Mouse (Mus musculus): ENCODE results near the gene Akap2. TPM values are rescaled to one million over a fixed set of nuclear protein-coding genes. Genes with fewer than 3 reads are reported as not detected.

The Akap2 gene
- polyA plus RNA-seq, 1 experiment: 37.8 TPM

DNA sequence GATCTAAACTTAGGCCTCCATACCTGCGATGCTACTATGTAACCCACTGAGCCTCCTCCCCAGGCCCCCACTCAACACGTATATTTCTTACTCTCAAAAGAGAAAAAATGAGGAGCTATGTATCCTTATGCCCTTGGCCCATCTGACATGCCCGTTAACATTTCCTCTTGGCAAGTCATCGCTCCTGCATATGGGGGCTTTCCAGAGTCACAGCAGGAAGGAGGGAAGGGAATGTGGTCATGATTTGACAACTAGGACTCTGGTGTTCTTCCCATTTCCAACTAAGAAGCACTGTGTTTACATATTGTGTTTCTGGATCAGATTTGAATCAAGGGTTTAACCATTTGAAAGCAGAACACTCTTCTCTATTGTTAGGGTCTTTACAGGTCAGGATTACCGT lies 15.9 kb upstream of the Akap2 start:
- DNase-seq (ENCODE audit: low spot score): no peak

- DNase-seq (ENCODE audit: low spot score): no peak
Measured at GRCm38 (mm10) chr4:57703574-57704470, 13.6 kb upstream of the Akap2 start.

GRCm38 (mm10) chr4:57704575-57704974 lies 12.9 kb upstream of the Akap2 start:
- no peak for DNase-seq (ENCODE audit: low spot score)

GRCm38 (mm10) chr4:57715849-57716248 lies 1.6 kb upstream of the Akap2 start:
- DNase-seq (ENCODE audit: low spot score): no peak

- DNase-seq (ENCODE audit: low spot score): no peak
Measured at GRCm38 (mm10) chr4:57716735-57717134, 722 bp upstream of the Akap2 start.

GRCm38 (mm10) chr4:57719370-57719769 lies 1.9 kb downstream of the Akap2 start:
- no peak for DNase-seq (ENCODE audit: low spot score)

- DNase-seq (ENCODE audit: low spot score): no peak
Measured at GRCm38 (mm10) chr4:57720869-57721361, 3.5 kb downstream of the Akap2 start.

GRCm38 (mm10) chr4:57722296-57722695 lies 4.8 kb downstream of the Akap2 start:
- no peak for DNase-seq (ENCODE audit: low spot score)

- no peak for DNase-seq (ENCODE audit: low spot score)
Measured at GRCm38 (mm10) chr4:57723659-57724058, 6.2 kb downstream of the Akap2 start.

DNA sequence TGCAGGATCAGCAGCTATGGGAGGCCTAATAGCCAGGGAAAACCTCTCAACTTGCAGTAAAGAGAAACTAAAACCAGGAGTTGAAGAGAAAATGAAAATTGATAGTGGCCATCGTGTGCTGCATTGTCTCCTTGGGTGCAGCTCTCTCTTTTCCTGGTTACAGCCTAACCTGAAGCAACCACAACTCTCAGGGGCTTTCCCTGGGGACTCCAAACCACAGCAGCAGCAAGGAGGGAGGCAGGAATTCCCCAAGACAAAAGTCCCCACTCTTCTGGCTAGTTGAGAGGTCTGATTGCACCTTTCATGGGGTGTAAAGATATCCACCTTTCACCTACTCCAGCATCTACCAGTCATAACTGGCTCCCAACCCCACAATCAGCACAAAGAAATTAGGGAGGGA lies 8.1 kb downstream of the Akap2 start:
- no peak for DNase-seq (ENCODE audit: low spot score)

DNA sequence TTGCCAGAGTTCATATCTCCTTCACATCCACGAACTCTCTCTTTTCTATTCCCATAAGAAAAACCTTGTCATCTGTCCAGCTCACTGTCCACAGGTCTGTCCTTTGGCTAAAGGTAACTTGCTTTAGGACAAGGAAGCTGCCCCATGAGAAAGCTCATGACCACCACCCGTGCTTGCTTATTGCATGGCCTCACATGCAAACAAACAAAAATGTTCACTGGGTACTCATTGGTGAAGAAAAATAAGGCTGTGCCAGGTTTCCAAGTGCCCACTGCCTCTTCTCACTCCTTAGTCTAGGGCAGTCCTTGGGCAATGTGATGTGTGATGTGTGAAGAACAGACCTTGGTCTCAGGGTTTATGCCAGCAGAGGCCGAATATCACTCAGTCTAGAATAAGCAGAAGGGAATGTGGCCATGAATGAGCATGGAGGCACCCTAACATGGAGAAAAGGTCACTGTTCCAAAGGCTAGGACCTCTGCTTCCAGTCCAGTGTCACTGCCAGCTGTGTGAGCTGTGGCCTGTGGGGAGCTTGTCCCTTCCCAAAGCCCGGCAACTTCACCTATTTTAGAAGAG lies 11.2 kb downstream of the Akap2 start:
- no peak for DNase-seq (ENCODE audit: low spot score)

DNA sequence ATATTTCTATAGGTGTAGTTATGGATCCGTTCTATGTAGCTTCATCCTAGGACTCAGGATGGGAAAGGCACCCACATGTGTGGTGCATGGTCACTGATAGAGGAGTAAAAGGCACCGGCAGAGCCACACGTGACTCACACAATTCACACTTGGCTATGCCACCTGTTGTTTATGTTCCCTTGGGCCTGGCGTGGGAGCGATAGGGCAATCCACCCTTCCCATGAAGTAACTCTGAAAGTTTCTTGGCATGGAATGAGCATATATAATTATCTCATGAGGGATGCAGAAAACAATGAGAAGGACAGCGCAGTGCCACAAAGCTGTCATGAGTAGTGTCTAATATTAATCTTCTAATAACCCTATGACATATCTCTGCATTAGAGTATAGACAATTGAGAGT lies 12.6 kb downstream of the Akap2 start:
- DNase-seq (ENCODE audit: low spot score): no peak

DNA sequence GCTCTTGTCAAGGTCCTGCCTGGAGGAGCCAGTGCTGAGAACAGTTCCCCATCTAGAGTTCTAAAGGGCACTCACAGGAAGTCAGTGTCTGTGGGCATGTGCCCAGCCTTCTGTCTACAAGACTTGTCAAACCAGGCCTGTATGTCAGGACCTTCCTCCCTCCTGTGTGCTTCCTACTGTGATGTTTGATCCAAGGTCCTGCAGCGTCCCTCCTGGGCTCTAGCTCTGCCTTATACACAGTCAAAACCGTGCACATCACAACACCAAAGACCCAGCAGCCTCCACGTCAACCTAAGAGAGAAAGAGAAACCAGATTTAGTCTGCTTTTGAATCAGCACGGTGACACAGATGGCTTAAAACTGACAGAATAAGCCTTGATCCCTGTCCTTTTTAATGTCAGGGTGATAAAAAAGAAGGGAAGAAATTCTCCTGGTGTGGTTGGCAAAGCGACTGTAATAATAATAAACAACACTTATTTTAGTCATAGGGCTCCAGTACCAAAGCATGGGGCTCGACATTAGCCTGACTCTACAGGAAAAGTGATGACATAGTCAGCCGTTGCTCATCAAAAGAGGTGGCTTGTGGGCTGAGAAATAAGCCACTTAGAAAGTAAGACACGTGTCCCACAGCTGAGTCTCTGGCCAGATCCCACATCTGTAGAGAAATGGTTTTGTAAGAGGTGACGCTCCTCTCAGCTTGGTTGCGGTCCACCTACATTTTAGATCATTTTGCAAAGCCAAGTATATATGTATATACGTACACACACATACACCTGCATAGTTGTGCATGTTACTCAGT lies 13.5 kb downstream of the Akap2 start:
- DNase-seq (ENCODE audit: low spot score): no peak

GRCm38 (mm10) chr4:57732351-57732750 lies 14.9 kb downstream of the Akap2 start:
- no peak for DNase-seq (ENCODE audit: low spot score)

DNA sequence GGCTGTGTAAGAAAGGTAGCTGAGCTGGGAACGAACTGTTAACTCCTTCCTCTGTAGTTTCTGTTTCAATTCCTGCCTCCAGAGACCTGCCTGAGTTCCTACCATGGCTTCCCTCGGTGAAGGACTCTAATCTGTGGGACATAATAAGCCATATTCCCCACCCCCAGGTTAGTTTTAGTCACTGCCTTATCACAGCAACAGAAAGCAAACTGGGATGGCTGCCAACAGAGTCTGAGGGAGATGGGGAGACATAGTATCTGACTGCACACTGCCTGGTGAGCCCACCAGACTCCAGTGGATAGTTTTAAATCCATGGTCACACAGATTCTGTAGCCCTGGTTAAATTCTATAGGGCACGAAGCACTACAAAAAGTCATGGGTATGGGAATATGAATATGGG lies 16.0 kb downstream of the Akap2 start:
- no peak for DNase-seq (ENCODE audit: low spot score)

- DNase-seq (ENCODE audit: low spot score): no peak
Measured at GRCm38 (mm10) chr4:57735426-57735825, 18.0 kb downstream of the Akap2 start.

DNA sequence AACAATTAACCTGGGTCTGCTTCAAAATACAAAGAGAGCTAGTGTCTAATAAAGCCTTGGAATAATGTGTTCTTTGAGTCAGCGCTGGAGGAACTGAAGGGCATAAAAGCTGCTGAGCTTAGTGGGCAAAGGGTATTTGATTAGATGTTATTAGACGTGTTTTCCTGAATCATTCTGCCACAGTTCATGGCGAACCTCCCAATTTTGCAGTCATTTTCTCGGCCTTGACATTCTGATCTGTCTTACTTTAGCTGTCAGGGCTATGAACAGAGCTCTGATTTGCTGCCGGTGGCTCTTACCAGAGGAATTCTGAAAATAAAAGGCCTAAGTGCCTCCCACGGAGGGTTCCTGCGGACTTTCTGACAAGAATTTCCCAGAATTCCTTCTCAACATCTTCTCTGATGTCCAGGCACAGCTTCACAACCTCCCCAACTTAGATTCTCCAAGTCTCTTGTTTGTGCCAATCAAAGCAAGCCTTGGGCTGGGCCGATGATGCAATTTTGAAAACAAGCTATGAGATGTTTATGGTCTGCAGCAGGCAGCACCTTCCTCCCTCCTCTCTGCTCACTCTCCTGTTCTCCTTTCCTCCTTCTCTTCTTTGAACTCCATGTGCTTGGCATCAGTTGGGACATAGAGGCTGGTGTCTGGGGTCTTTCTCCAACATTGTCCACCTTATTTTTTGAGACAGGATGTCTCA lies 21.5 kb downstream of the Akap2 start:
- DNase-seq (ENCODE audit: low spot score): no peak

DNA sequence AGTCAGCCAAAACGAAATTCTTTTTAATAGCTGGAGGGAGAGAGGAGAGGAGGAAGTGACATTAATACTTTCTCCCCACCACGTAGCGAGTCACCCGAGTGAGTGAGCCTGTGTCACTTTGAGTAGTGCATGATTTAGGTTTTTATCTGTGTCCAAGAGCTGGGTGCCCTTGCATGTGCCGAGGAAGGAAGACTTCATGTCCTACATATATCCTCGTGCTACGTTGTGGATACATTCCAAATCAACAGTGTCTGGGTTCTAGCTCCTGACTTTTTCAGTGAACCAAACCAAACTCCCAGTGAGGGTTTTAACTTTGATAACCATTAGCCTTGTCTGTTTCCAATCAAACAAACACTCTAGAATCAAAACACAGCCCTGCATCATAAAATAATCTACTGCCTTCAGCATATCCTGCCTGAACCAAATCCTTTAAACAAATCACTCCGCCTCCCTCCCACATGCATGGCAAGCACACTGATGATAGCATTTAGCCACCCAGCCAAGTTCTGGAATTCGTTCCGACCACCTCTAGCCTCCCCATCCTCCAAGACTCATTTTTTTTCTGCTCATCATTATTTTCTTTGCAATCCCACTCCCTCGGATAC lies 26.0 kb downstream of the Akap2 start:
- no peak for DNase-seq (ENCODE audit: low spot score)

- no peak for DNase-seq (ENCODE audit: low spot score)
Measured at GRCm38 (mm10) chr4:57750651-57751050, 33.2 kb downstream of the Akap2 start.

DNA sequence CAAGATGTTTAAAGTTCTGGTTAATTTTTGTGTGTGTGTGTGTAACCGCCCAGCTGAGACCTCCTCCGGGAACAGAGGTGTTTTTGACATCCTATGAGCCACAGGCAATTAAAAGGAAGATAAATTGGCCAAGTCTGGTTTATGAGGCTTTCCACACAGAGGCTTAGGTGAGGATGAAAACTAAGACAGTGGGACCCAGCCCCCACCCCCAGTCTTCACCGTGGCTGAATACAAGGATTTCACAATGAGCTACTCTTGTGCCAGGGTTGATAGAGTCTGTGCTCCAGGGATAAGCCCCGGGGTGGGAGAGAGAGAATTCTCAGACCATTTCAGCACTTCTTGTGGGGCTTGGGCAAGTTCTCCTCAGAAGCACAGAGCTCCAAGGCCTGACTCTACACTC lies 33.6 kb downstream of the Akap2 start:
- no peak for DNase-seq (ENCODE audit: low spot score)

DNA sequence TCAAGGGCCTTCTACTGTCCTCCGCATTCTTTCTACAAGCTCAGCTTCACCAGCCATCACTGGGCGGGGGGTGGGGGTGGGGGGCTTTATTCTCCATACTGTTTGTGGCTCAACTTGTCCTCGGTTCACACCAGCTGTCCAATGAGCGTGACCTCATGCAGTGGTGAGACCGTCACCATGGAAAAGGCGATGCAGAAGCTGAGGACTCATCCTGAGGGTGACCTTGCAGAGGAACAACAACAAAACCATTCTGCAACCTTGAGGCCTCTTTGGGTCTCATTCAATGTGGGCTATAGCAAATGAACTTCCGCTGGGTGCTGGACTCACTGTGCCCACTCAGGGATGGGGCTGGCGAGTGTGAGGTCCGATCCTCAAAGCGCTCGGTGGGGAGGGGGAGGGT lies 34.1 kb downstream of the Akap2 start:
- no peak for DNase-seq (ENCODE audit: low spot score)

All from urinary bladder, adult 2 months (tissue).